Mouse (Mus musculus) bone marrow macrophage, adult 2 months (primary cell): ENCODE measurements around the gene Crlf2.

ENCODE experiments used
- CTCF ChIP-seq: IDR thresholded peaks from 2 replicates; pipeline ENCODE4 v1.5.1; 2012; ENCODE audit warnings: low read depth, mild to moderate bottlenecking, low read length, moderate library complexity
- POLR2A ChIP-seq: IDR thresholded peaks from 2 replicates; pipeline ENCODE4 v1.6.1; 2012; ENCODE audit warnings: mild to moderate bottlenecking, low read depth, low read length, borderline replicate concordance

DNA sequence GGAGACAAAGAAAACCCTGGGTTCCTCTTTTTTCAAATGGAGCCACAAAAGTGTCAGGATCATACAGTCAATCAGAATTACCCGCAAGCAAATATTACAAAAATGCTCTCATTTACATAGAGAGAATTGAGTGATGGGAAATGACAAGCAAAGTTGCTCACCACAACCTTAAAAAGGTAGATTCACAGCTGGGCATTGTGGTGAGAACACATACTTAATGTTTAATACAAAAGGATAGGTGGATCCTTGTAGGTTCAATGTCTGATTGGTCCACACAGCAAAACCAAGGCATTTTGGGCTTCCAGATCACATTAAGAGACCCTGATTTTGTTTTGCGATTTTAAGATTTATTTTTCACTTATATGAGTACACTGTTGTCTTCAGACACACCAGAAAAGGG lies 11.7 kb downstream of the Crlf2 start:
- TF ChIP-seq CTCF = no peak
- TF ChIP-seq POLR2A = no peak
